Mouse (Mus musculus) G1E (cell line): ENCODE data around the gene Pak2. TPM values are rescaled to one million over a fixed set of nuclear protein-coding genes. Genes with fewer than 3 reads are reported as not detected.

Source experiments
- ATAC-seq: 2 replicates; pipeline ENCODE4 v1.8.0; 2016; ENCODE audit warnings: mild to moderate bottlenecking; ENCODE audit not compliant: insufficient number of reproducible peaks, poor library complexity, low FRiP score, severe bottlenecking; ENCODE audit errors: extremely low read depth
- DNase-seq: peaks from one replicate; pipeline ENCODE4 v3.0.0; 2012; ENCODE audit warnings: low spot score
- H3K27me3 ChIP-seq: 2 replicates; pipeline ENCODE4 v1.6.1; 2012; ENCODE audit warnings: mild to moderate bottlenecking, low read length, inconsistent platforms; ENCODE audit not compliant: insufficient read depth
- H3K36me3 ChIP-seq: replicated peaks from 2 replicates; pipeline ENCODE3; 2012; ENCODE audit warnings: mild to moderate bottlenecking, inconsistent platforms
- H3K4me1 ChIP-seq: 2 replicates; pipeline ENCODE4 v1.6.1; 2012; ENCODE audit warnings: low read depth, low read length, inconsistent platforms, mixed read lengths; ENCODE audit not compliant: insufficient read depth
- H3K4me3 ChIP-seq: 2 replicates; pipeline ENCODE4 v1.5.1; 2012; ENCODE audit warnings: low read depth, mild to moderate bottlenecking, inconsistent platforms, low read length, moderate library complexity, mixed read lengths
- H3K9me3 ChIP-seq: replicated peaks from 2 replicates; pipeline ENCODE4 v1.6.1; 2012; ENCODE audit warnings: inconsistent platforms
- CTCF ChIP-seq: IDR thresholded peaks from 2 replicates; pipeline ENCODE4 v1.5.1; 2012; ENCODE audit warnings: low read depth, low read length, inconsistent platforms, mixed read lengths
- GATA1 ChIP-seq: IDR thresholded peaks from 2 replicates; pipeline ENCODE4 v1.6.1; 2012; ENCODE audit warnings: borderline replicate concordance, low read length, inconsistent platforms, mixed read lengths
- GATA2 ChIP-seq: IDR thresholded peaks from 2 replicates; pipeline ENCODE4 v1.6.1; 2012; ENCODE audit warnings: low read depth, low read length, inconsistent platforms, borderline replicate concordance
- POLR2AphosphoS5 ChIP-seq: IDR thresholded peaks from 2 replicates; pipeline ENCODE4 v1.6.1; 2012; ENCODE audit warnings: low read depth, low read length, inconsistent platforms; ENCODE audit not compliant: insufficient replicate concordance
- TAL1 ChIP-seq: conservative IDR thresholded peaks from 2 replicates; pipeline ENCODE4 v1.6.1; 2012; ENCODE audit warnings: low read depth, low read length, inconsistent platforms, mixed read lengths
- polyA plus RNA-seq: library from polyadenylated mRNA; stranded (reverse); fragments of >175 nt; gene quantifications from 2 replicates; pipeline ENCODE4 v1.2.3, GENCODE M21; 2012
- total RNA-seq, 2 experiments: library from RNA; stranded (forward) in 1 of 2; stranded (reverse) in 1 of 2; fragments of 200-1000 nt in 1 of 2; fragments of >200 nt in 1 of 2; fragmentation: Nextera tagmentation in 1 of 2; gene quantifications; 2 replicates each; pipeline ENCODE4 v1.2.3; 2014 to 2017

Pak2 gene
- total and polyA plus RNA-seq, 3 experiments, result 37.6 to 63.4 (median 45.6) TPM

GRCm38 (mm10) chr16:31992039-31992438, 87.1 kb downstream of the Pak2 start:
- Histone ChIP-seq H3K27me3 (no peaks in the 10 kb centered on the region), H3K9me3 (no peaks in the 10 kb centered on the region), H3K4me1 (peaks cover 4% of the 10 kb centered on the region; the same call in 1 of the 2 replicates), H3K4me3 (no peak overlapping the region), H3K36me3 (peaks cover 75% of the 10 kb centered on the region)
- ATAC-seq (no peak), DNase-seq (no peak)
- no peak for TF ChIP-seq GATA1
- TF ChIP-seq CTCF, result no peak
- TF ChIP-seq POLR2AphosphoS5, result no peak
- no peak for TF ChIP-seq GATA2
- TF ChIP-seq TAL1, result no peak

- ATAC-seq (no peak), DNase-seq (no peak)
- peaks cover 71% of the 10 kb centered on the region for H3K36me3 ChIP-seq
- no peak for TF ChIP-seq GATA1
- no peak for TF ChIP-seq GATA2
- TF ChIP-seq CTCF, result no peak
- no peak for TF ChIP-seq POLR2AphosphoS5
- no peak for TF ChIP-seq TAL1
- no peaks in the 10 kb centered on the region for H3K27me3 ChIP-seq
- no peak overlapping the region for H3K4me3 ChIP-seq
- H3K4me1 ChIP-seq, result 0 out of 2 replicates have a peak, but pooled peaks cover 3% of the 10 kb centered on the region
- no peaks in the 10 kb centered on the region for H3K9me3 ChIP-seq
Observed at GRCm38 (mm10) chr16:31980946-31981345, 98.2 kb downstream of the Pak2 start.

- Histone ChIP-seq H3K4me1 (no peaks in the 10 kb centered on the region), H3K4me3 (no peak overlapping the region), H3K27me3 (no peaks in the 10 kb centered on the region), H3K9me3 (no peaks in the 10 kb centered on the region), H3K36me3 (peaks cover 74% of the 10 kb centered on the region)
- ATAC-seq, result no peak
- TF ChIP-seq TAL1 (no peak), CTCF (no peak), POLR2AphosphoS5 (no peak), GATA1 (no peak), GATA2 (no peak)
- no peak for DNase-seq
Observed at GRCm38 (mm10) chr16:31979501-31979900, 99.6 kb downstream of the Pak2 start.

- ATAC-seq (no peak), DNase-seq (no peak)
- Histone ChIP-seq H3K4me1 (no peaks in the 10 kb centered on the region), H3K4me3 (no peak overlapping the region), H3K27me3 (no peaks in the 10 kb centered on the region), H3K9me3 (no peaks in the 10 kb centered on the region), H3K36me3 (peaks cover 78% of the 10 kb centered on the region)
- TF ChIP-seq TAL1 (no peak), GATA2 (no peak), GATA1 (no peak), CTCF (no peak)
Observed at GRCm38 (mm10) chr16:31975258-31975657, 103.9 kb downstream of the Pak2 start.

Other genes with a start within 250 kb of the Pak2 start
- gene Meltf, start 200.5 kb downstream of the Pak2 start, total RNA-seq (2014; fragmentation: Nextera tagmentation), result not detected in 2 replicates
- 0.05 and 0.12 TPM in 2 replicates for gene Meltf, start 200.5 kb downstream of the Pak2 start, total RNA-seq (2017)
- gene Meltf, start 200.5 kb downstream of the Pak2 start, polyA plus RNA-seq, result not detected in 2 replicates
- gene Pigz, start 145.5 kb downstream of the Pak2 start, total RNA-seq (2014; fragmentation: Nextera tagmentation), result not detected in 2 replicates
- gene Pigz, start 145.5 kb downstream of the Pak2 start, total RNA-seq (2017), result 0.12 and 0.16 TPM in 2 replicates
- gene Pigz, start 145.5 kb downstream of the Pak2 start, polyA plus RNA-seq, result not detected in 2 replicates
- gene 0610012G03Rik, start 130.8 kb downstream of the Pak2 start, total RNA-seq (2014; fragmentation: Nextera tagmentation), result 11.7 and 16.6 TPM in 2 replicates
- gene 0610012G03Rik, start 130.8 kb downstream of the Pak2 start, total RNA-seq (2017), result 25.2 and 44.0 TPM in 2 replicates
- 69.4 and 101 TPM in 2 replicates for gene 0610012G03Rik, start 130.8 kb downstream of the Pak2 start, polyA plus RNA-seq
- 33.9 and 38.7 TPM in 2 replicates for gene Ncbp2, start 130.8 kb downstream of the Pak2 start, total RNA-seq (2014; fragmentation: Nextera tagmentation)
- 52.5 and 64.4 TPM in 2 replicates for gene Ncbp2, start 130.8 kb downstream of the Pak2 start, total RNA-seq (2017)
- gene Ncbp2, start 130.8 kb downstream of the Pak2 start, polyA plus RNA-seq, result 102 and 110 TPM in 2 replicates
- gene Senp5, start 76.1 kb downstream of the Pak2 start, total RNA-seq (2014; fragmentation: Nextera tagmentation), result 36.2 and 44.1 TPM in 2 replicates
- 17.5 and 25.3 TPM in 2 replicates for gene Senp5, start 76.1 kb downstream of the Pak2 start, total RNA-seq (2017)
- gene Senp5, start 76.1 kb downstream of the Pak2 start, polyA plus RNA-seq, result 3.9 and 4.6 TPM in 2 replicates
- gene Pigx, start 20.4 kb upstream of the Pak2 start, total RNA-seq (2014; fragmentation: Nextera tagmentation), result 29.9 and 38.5 TPM in 2 replicates
- gene Pigx, start 20.4 kb upstream of the Pak2 start, total RNA-seq (2017), result 35.6 and 38.9 TPM in 2 replicates
- 16.7 and 19.2 TPM in 2 replicates for gene Pigx, start 20.4 kb upstream of the Pak2 start, polyA plus RNA-seq
- 9.3 and 12.4 TPM in 2 replicates for gene Cep19, start 20.5 kb upstream of the Pak2 start, total RNA-seq (2014; fragmentation: Nextera tagmentation)
- 21.5 and 25.1 TPM in 2 replicates for gene Cep19, start 20.5 kb upstream of the Pak2 start, total RNA-seq (2017)
- gene Cep19, start 20.5 kb upstream of the Pak2 start, polyA plus RNA-seq, result 3.7 and 4.6 TPM in 2 replicates
- 88.7 and 94.5 TPM in 2 replicates for gene Nrros, start 86.3 kb upstream of the Pak2 start, total RNA-seq (2014; fragmentation: Nextera tagmentation)
- 101 and 123 TPM in 2 replicates for gene Nrros, start 86.3 kb upstream of the Pak2 start, total RNA-seq (2017)
- 104 and 127 TPM in 2 replicates for gene Nrros, start 86.3 kb upstream of the Pak2 start, polyA plus RNA-seq
- gene Bex6, start 100.5 kb upstream of the Pak2 start, total RNA-seq (2014; fragmentation: Nextera tagmentation), result not detected in 2 replicates
- not detected in 2 replicates for gene Bex6, start 100.5 kb upstream of the Pak2 start, total RNA-seq (2017)
- gene Bex6, start 100.5 kb upstream of the Pak2 start, polyA plus RNA-seq, result not detected in 2 replicates
- gene Fbxo45, start 167.8 kb upstream of the Pak2 start, total RNA-seq (2014; fragmentation: Nextera tagmentation), result 15.7 and 18.8 TPM in 2 replicates
- 25.6 and 29.8 TPM in 2 replicates for gene Fbxo45, start 167.8 kb upstream of the Pak2 start, total RNA-seq (2017)
- gene Fbxo45, start 167.8 kb upstream of the Pak2 start, polyA plus RNA-seq, result 5.9 and 6.1 TPM in 2 replicates
- 9.9 and 15.4 TPM in 2 replicates for gene Wdr53, start 167.9 kb upstream of the Pak2 start, total RNA-seq (2014; fragmentation: Nextera tagmentation)
- 24.9 and 26.3 TPM in 2 replicates for gene Wdr53, start 167.9 kb upstream of the Pak2 start, total RNA-seq (2017)
- gene Wdr53, start 167.9 kb upstream of the Pak2 start, polyA plus RNA-seq, result 13.5 and 14.2 TPM in 2 replicates
- gene Smco1, start 192.1 kb upstream of the Pak2 start, total RNA-seq (2014; fragmentation: Nextera tagmentation), result not detected in 2 replicates
- gene Smco1, start 192.1 kb upstream of the Pak2 start, total RNA-seq (2017), result 0.23 TPM in 1 of 2 replicates, not detected in the other
- gene Smco1, start 192.1 kb upstream of the Pak2 start, polyA plus RNA-seq, result not detected in 2 replicates
- gene Rnf168, start 198.1 kb upstream of the Pak2 start, total RNA-seq (2014; fragmentation: Nextera tagmentation), result 18.8 and 27.8 TPM in 2 replicates
- 48.3 and 55.3 TPM in 2 replicates for gene Rnf168, start 198.1 kb upstream of the Pak2 start, total RNA-seq (2017)
- gene Rnf168, start 198.1 kb upstream of the Pak2 start, polyA plus RNA-seq, result 10.5 and 11.6 TPM in 2 replicates